Mouse (Mus musculus): ENCODE measurements around the gene Ccdc80.

Ccdc80 gene

GRCm38 (mm10) chr16:45093137-45093731 lies at the start of gene Ccdc80:
Gene Ccdc80, plus strand, starts transcription at chr16:45093402.
- DNase-seq, result no peak

GRCm38 (mm10) chr16:45044844-45045243 lies 48.4 kb upstream of the Ccdc80 start:
- DNase-seq, result peak; percentile 32

GRCm38 (mm10) chr16:45057222-45057621 lies 36.0 kb upstream of the Ccdc80 start:
- no peak for DNase-seq

- DNase-seq, result no peak
These were observed 35.3 kb upstream of the Ccdc80 start for GRCm38 (mm10) chr16:45057922-45058321.

- no peak for DNase-seq
These were observed 32.1 kb upstream of the Ccdc80 start for GRCm38 (mm10) chr16:45061140-45061539.

- no peak for DNase-seq
These were observed 22.7 kb upstream of the Ccdc80 start for GRCm38 (mm10) chr16:45070383-45071083.

GRCm38 (mm10) chr16:45071424-45071823 lies 21.8 kb upstream of the Ccdc80 start:
- no peak for DNase-seq

GRCm38 (mm10) chr16:45077517-45078080 lies 15.6 kb upstream of the Ccdc80 start:
- no peak for DNase-seq

GRCm38 (mm10) chr16:45079322-45079721 lies 13.9 kb upstream of the Ccdc80 start:
- no peak for DNase-seq

GRCm38 (mm10) chr16:45088842-45089241 lies 4.4 kb upstream of the Ccdc80 start:
- DNase-seq, result no peak

GRCm38 (mm10) chr16:45090005-45090404 lies 3.2 kb upstream of the Ccdc80 start:
- DNase-seq, result peak; percentile 79

- DNase-seq, result no peak
These were observed 1.0 kb downstream of the Ccdc80 start for GRCm38 (mm10) chr16:45094136-45094756.

- no peak for DNase-seq
These were observed 1.8 kb downstream of the Ccdc80 start for GRCm38 (mm10) chr16:45095030-45095429.

- DNase-seq, result no peak
These were observed 2.6 kb downstream of the Ccdc80 start for GRCm38 (mm10) chr16:45095561-45096482.

- no peak for DNase-seq
These were observed 4.3 kb downstream of the Ccdc80 start for GRCm38 (mm10) chr16:45097467-45097866.

GRCm38 (mm10) chr16:45098186-45098885 lies 5.1 kb downstream of the Ccdc80 start:
- DNase-seq, result no peak

GRCm38 (mm10) chr16:45098886-45099210 lies 5.6 kb downstream of the Ccdc80 start:
- no peak for DNase-seq

- no peak for DNase-seq
These were observed 7.7 kb downstream of the Ccdc80 start for GRCm38 (mm10) chr16:45100892-45101291.

GRCm38 (mm10) chr16:45104993-45105392 lies 11.8 kb downstream of the Ccdc80 start:
- DNase-seq, result no peak

- peak; percentile 30 for DNase-seq
These were observed 15.1 kb downstream of the Ccdc80 start for GRCm38 (mm10) chr16:45108203-45108878.

GRCm38 (mm10) chr16:45110498-45110897 lies 17.3 kb downstream of the Ccdc80 start:
- no peak for DNase-seq

- DNase-seq, result no peak
These were observed 24.0 kb downstream of the Ccdc80 start for GRCm38 (mm10) chr16:45117200-45117599.
